Mouse (Mus musculus): ENCODE results near the gene E130308A19Rik. TPM values are rescaled to one million over a fixed set of nuclear protein-coding genes. Genes with fewer than 3 reads are reported as not detected.
A peak's percentile ranks its signal among the peaks of the same experiment; 100 is the strongest.

E130308A19Rik gene
- total RNA-seq, 1 experiment from 2014 or later = 3.1 TPM

GRCm38 (mm10) chr4:59714926-59715325 lies 88.9 kb downstream of the E130308A19Rik start:
- no peak for ATAC-seq (replicated peaks; ENCODE audit: insufficient number of reproducible peaks, low FRiP score, low TSS enrichment, poor library complexity, severe bottlenecking)

DNA sequence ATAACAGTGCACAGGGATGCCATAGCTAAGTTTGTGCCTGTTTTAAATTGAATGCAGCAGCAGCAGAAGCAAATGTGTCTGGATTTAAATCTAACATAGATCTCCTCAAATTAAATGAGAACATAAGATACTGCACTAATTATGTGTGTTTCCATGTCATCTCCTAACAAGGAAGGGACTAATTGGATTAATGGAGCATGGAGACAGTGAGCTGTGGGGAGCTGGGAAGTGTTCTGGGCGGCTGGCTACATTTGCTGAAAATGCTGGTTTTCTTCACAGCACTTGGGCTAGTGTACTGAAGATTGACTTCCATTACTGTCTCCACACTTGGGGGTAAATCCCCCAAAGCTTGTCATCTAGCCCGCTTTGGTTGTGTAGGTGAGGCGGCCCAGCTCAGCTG lies 89.5 kb downstream of the E130308A19Rik start:
- ATAC-seq (replicated peaks; ENCODE audit: insufficient number of reproducible peaks, low FRiP score, low TSS enrichment, poor library complexity, severe bottlenecking) = no peak

DNA sequence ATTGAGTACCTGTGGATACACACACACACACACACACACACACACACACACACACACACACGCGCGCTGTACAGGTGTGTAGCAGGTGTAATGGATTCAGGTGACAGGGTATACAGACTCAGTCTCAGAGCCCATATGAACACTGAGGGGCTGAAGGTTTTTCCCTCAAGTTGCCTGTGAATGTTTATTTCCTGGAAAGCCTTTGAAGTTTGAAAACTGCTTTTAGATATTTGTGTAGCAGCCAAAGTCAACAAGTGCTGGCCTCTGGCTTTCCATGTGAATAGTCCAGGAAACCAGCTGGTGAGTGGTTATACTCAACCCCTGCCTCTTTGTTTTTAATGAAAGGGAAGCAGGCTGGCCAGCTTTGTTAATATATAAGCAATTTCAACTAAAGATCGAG lies 91.3 kb downstream of the E130308A19Rik start:
- no peak for ATAC-seq (replicated peaks; ENCODE audit: insufficient number of reproducible peaks, low FRiP score, low TSS enrichment, poor library complexity, severe bottlenecking)

- ATAC-seq (replicated peaks; ENCODE audit: insufficient number of reproducible peaks, low FRiP score, low TSS enrichment, poor library complexity, severe bottlenecking) = no peak
These were observed 92.5 kb downstream of the E130308A19Rik start for GRCm38 (mm10) chr4:59718542-59718941.

- no peak for ATAC-seq (replicated peaks; ENCODE audit: insufficient number of reproducible peaks, low FRiP score, low TSS enrichment, poor library complexity, severe bottlenecking)
These were observed 93.7 kb downstream of the E130308A19Rik start for GRCm38 (mm10) chr4:59719481-59720355.

- ATAC-seq (replicated peaks; ENCODE audit: insufficient number of reproducible peaks, low FRiP score, low TSS enrichment, poor library complexity, severe bottlenecking) = no peak
These were observed 95.8 kb downstream of the E130308A19Rik start for GRCm38 (mm10) chr4:59721811-59722210.

DNA sequence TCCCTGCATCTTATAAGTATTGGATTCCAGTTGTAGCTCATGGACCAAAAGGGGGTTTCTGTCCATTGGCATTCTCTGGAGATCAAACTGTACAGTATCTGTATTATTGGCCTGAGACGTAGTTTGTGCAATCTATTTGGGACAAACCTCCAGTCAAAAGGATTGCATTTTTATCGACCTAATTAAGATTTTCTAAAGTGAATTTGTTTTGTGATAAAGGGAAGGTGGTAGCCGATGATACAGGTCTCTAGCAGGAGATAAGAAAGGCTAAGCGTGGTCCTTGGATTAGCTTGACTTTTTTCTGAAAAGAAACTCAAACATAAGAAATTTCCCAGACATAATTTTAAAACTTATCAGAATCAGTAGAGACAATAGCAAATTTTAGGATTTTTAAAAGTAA lies 99.6 kb downstream of the E130308A19Rik start:
- no peak for ATAC-seq (replicated peaks; ENCODE audit: insufficient number of reproducible peaks, low FRiP score, low TSS enrichment, poor library complexity, severe bottlenecking)

DNA sequence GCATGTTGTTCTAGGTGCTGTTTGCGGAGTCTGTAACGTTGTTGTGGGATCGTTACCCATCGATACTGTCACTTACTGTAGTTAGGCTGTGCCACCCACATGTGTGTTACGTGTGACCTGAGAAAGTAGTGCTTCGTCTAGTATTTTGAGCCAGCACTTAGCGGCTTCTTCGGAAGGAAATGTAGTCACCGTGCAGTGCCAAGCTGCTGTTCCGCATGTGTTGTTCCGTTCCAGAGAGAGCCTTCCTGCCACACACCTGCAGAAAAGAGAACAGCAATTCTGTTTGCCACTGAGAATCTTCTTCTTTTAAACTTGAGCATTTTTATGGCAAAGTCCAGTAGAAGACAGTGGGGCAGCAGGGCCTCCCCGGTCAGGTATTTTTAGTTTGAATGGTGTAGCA lies 100.5 kb downstream of the E130308A19Rik start:
- 0 out of 2 replicates have a peak, but pooled peaks have one; percentile 31 for ATAC-seq (replicated peaks; ENCODE audit: insufficient number of reproducible peaks, low FRiP score, low TSS enrichment, poor library complexity, severe bottlenecking)

GRCm38 (mm10) chr4:59727187-59727877 lies 101.3 kb downstream of the E130308A19Rik start:
- ATAC-seq (replicated peaks; ENCODE audit: insufficient number of reproducible peaks, low FRiP score, low TSS enrichment, poor library complexity, severe bottlenecking) = no peak

DNA sequence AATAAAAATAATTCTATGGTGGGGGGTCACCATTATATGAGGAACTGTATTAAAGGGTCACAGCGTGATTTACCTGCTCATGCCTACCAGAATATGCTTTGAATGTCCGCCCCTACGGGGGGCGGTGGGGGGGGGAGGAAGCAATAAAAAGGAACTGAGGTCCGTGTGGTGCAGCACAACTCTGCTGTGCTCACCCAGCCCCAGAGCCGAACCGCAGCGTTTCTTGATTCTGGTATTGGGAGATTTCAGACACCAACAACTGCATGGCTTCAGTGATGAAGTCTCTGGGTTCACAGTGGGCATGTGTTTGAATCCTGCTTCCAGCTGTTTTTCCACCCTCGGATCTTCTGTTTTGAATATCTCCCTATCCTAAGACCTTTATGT lies 101.9 kb downstream of the E130308A19Rik start:
- no peak for ATAC-seq (replicated peaks; ENCODE audit: insufficient number of reproducible peaks, low FRiP score, low TSS enrichment, poor library complexity, severe bottlenecking)

DNA sequence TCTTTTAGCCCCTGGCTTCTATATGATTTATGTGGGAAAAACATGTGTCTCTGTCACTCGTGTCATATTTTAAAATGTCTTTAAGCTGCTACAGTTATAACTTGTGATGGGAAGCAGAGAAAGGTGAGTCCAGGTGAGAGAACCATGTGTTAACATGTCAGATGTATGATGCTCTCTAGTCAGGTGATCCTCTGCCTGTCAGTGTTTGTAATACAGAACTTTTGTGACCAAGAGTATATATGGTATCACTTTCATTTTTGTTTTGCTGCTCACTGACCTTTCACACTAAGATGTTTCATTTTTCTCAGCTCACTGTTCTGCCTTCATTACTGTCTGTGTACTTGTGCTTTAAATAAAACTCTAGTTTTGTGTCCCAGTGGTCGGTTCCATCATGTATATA lies 102.8 kb downstream of the E130308A19Rik start:
- no peak for ATAC-seq (replicated peaks; ENCODE audit: insufficient number of reproducible peaks, low FRiP score, low TSS enrichment, poor library complexity, severe bottlenecking)

GRCm38 (mm10) chr4:59731544-59731943 lies 105.5 kb downstream of the E130308A19Rik start:
- no peak for ATAC-seq (replicated peaks; ENCODE audit: insufficient number of reproducible peaks, low FRiP score, low TSS enrichment, poor library complexity, severe bottlenecking)

GRCm38 (mm10) chr4:59739321-59739720 lies 113.3 kb downstream of the E130308A19Rik start:
- ATAC-seq (replicated peaks; ENCODE audit: insufficient number of reproducible peaks, low FRiP score, low TSS enrichment, poor library complexity, severe bottlenecking) = no peak

- no peak for ATAC-seq (replicated peaks; ENCODE audit: insufficient number of reproducible peaks, low FRiP score, low TSS enrichment, poor library complexity, severe bottlenecking)
These were observed 113.9 kb downstream of the E130308A19Rik start for GRCm38 (mm10) chr4:59739882-59740281.

DNA sequence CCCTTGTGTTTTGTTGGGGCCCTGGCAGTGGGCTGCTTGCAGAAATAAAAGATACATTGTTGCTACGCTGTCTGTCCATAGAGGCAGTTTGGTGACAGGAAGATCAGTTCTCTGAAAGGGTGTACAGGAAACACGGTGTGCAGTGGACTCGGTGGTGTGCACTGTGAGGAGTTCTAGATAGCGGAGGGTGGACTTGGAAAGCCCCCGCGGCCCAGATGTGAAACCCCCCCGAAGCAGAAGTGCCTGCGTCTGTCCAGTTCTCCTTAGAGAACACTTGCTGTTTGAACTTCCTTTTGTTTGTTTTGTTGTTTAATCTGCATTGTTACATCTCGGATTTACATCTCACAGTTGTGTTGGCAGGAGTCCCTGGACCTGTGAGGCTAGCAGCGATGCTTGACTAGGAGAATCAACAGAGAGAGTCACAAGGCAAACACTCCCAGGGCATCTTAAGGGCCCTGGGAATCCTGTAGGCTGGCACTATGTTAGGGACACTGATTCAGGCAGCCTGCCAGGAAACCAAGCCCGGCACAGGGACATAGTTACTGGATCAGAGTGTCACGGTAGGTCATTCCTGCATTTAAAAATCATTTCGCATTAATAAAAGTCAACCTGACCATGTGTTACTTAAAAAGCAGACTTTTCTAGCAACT lies 127.6 kb downstream of the E130308A19Rik start:
- ATAC-seq (replicated peaks; ENCODE audit: insufficient number of reproducible peaks, low FRiP score, low TSS enrichment, poor library complexity, severe bottlenecking) = no peak

DNA sequence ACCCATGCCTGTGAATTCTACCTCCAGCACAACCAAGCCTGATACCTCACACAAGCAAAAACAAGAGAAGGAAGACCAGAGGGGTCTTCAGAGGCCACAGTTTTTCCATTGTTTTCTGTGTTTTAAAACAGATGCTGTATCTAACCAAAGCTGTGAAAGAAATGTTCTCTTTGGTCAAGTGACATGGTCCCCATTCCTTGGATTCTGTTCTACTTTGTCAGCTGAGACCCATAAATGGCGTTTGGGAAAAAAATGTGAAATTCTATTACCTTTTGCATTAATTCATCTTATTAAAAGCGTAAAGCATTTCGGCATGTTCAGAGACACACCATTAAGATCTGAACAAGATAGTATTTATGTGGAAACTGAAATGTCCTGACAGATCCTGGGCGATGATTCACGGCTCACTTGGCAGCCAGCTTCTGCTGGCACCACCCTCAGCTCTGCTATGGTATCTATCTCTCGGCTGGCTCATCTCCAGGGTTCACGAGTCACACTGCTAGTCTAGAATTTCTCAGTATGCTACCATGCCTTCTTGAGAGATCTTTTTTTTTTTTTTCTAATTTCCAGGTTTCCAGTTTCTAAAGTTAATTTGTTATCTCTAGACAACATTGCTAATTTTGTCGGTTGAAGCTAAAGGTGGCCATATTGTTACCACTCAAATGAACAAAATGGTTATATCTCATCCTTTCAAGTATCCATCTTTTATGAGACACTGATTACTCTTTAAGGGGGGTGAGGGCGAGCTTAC lies 130.5 kb downstream of the E130308A19Rik start:
- ATAC-seq (replicated peaks; ENCODE audit: insufficient number of reproducible peaks, low FRiP score, low TSS enrichment, poor library complexity, severe bottlenecking) = no peak

- ATAC-seq (replicated peaks; ENCODE audit: insufficient number of reproducible peaks, low FRiP score, low TSS enrichment, poor library complexity, severe bottlenecking) = no peak
These were observed 131.7 kb downstream of the E130308A19Rik start for GRCm38 (mm10) chr4:59757452-59758435.

- ATAC-seq (replicated peaks; ENCODE audit: insufficient number of reproducible peaks, low FRiP score, low TSS enrichment, poor library complexity, severe bottlenecking) = no peak
These were observed 134.0 kb downstream of the E130308A19Rik start for GRCm38 (mm10) chr4:59760016-59760415.

Measured in monocyte, adult 5-6 weeks (primary cell).